Mouse (Mus musculus) MEL-GATA-1-ER (cell line): ENCODE results near the gene Pdp2.
"Not testable (repeated sequence)": the region's sequence is repeated elsewhere in the genome, so short reads cannot be mapped to it uniquely, and the experiment has no call there.

ENCODE experiments used
- DNase-seq: peaks from one replicate; pipeline ENCODE4 v3.0.0-alpha.2; 2012; ENCODE audit warnings: low read depth; ENCODE audit errors: extremely low read depth

Pdp2 gene

GRCm38 (mm10) chr8:104630981-104631663, 39.9 kb downstream of the Pdp2 start, which contains the start of gene Rrad:
TSS of gene Rrad (minus strand) at chr8:104631327.
- DNase-seq, result no peak

- DNase-seq, result no peak
Measured at GRCm38 (mm10) chr8:104631975-104632374, 40.7 kb downstream of the Pdp2 start.

GRCm38 (mm10) chr8:104632486-104632885, 41.2 kb downstream of the Pdp2 start:
- no peak for DNase-seq

- DNase-seq, result no peak
Measured at GRCm38 (mm10) chr8:104633156-104633744, 42.0 kb downstream of the Pdp2 start.

- DNase-seq, result no peak
Measured at GRCm38 (mm10) chr8:104635004-104635710, 43.9 kb downstream of the Pdp2 start.

- no peak for DNase-seq
Measured at GRCm38 (mm10) chr8:104638010-104638409, 46.8 kb downstream of the Pdp2 start.

- no peak for DNase-seq
Measured at GRCm38 (mm10) chr8:104640241-104640640, 49.0 kb downstream of the Pdp2 start.

GRCm38 (mm10) chr8:104640831-104641370, 49.6 kb downstream of the Pdp2 start:
- DNase-seq, result no peak

- DNase-seq, result peak; percentile 74
Measured at GRCm38 (mm10) chr8:104641426-104642323, 50.4 kb downstream of the Pdp2 start, which contains the start of gene Ciao2b. TSS of gene Ciao2b (minus strand) at chr8:104641965.

- no peak for DNase-seq
Measured at GRCm38 (mm10) chr8:104642324-104642654, 51.0 kb downstream of the Pdp2 start.

- DNase-seq, result not testable (repeated sequence)
Measured at GRCm38 (mm10) chr8:104644187-104644586, 52.9 kb downstream of the Pdp2 start.
